Mouse (Mus musculus) embryonic facial prominence, embryonic 14.5 days (tissue): ENCODE measurements around the gene Olfr523. TPM values are rescaled to one million over a fixed set of nuclear protein-coding genes. Genes with fewer than 3 reads are reported as not detected.
A peak's percentile ranks its signal among the peaks of the same experiment; 100 is the strongest.
"Not testable (repeated sequence)": the region's sequence is repeated elsewhere in the genome, so short reads cannot be mapped to it uniquely, and the experiment has no call there.

Experiments used
- ATAC-seq: fragments of 200-750 bp; cut with Nextera tagmentation; 2 replicates; pipeline ENCODE4 v1.8.0; 2017; ENCODE audit warnings: low read depth, moderate number of reproducible peaks, moderate TSS enrichment
- DNase-seq: peaks from one replicate; pipeline ENCODE4 v3.0.0-alpha.2; 2015; ENCODE audit warnings: low spot score
- H3K27ac ChIP-seq: fragments of 300-500 bp; sonication (generic); replicated peaks from 2 replicates; pipeline ENCODE4 v1.5.1; 2014; ENCODE audit warnings: low read depth, mild to moderate bottlenecking, low read length, moderate library complexity
- H3K27me3 ChIP-seq: fragments of 300-500 bp; sonication (generic); replicated peaks from 2 replicates; pipeline ENCODE4 v1.6.1; 2014; ENCODE audit warnings: low read length; ENCODE audit not compliant: control insufficient read depth, insufficient read depth
- H3K36me3 ChIP-seq: fragments of 300-500 bp; sonication (generic); 2 replicates; pipeline ENCODE4 v1.6.1; 2014; ENCODE audit warnings: low read length, mixed read lengths; ENCODE audit not compliant: control insufficient read depth, insufficient read depth
- H3K4me1 ChIP-seq: fragments of 300-500 bp; sonication (generic); 2 replicates; pipeline ENCODE4 v1.6.1; 2014; ENCODE audit warnings: antibody characterized with exemption, low read length; ENCODE audit not compliant: control insufficient read depth, insufficient read depth
- H3K4me2 ChIP-seq: fragments of 300-500 bp; sonication (generic); 2 replicates; pipeline ENCODE4 v1.6.1; 2014; ENCODE audit warnings: low read depth, mild to moderate bottlenecking, low read length, moderate library complexity, mixed read lengths
- H3K4me3 ChIP-seq: fragments of 300-500 bp; sonication (generic); 2 replicates; pipeline ENCODE4 v1.5.1; 2014; ENCODE audit warnings: low read depth, mild to moderate bottlenecking, low read length
- H3K9ac ChIP-seq: fragments of 300-500 bp; sonication (generic); 2 replicates; pipeline ENCODE4 v1.6.1; 2014; ENCODE audit warnings: low read depth, mild to moderate bottlenecking, low read length, moderate library complexity, mixed read lengths
- H3K9me3 ChIP-seq: fragments of 300-500 bp; sonication (generic); 2 replicates; pipeline ENCODE4 v1.6.1; 2016; ENCODE audit warnings: low read length; ENCODE audit not compliant: control insufficient read depth
- WGBS: fragments of 180-500 bp; shearing (Covaris S2); extraction: QIAGEN DNeasy Blood & Tissue Kit; methylation state at CpG from one replicate; pipeline ENCODE4 v1.1.7; 2014; 5-methylcytosine and 5-hydroxymethylcytosine counted together
- polyA plus RNA-seq: library from polyadenylated mRNA; unstranded; fragments of >200 nt; fragmentation: Nextera tagmentation; extraction: Ambion mirVana; gene quantifications from 2 replicates; pipeline ENCODE4 v1.2.1, GENCODE M21; 2014

Olfr523 gene
- 0.20 and 0.22 TPM in 2 replicates for polyA plus RNA-seq

DNA sequence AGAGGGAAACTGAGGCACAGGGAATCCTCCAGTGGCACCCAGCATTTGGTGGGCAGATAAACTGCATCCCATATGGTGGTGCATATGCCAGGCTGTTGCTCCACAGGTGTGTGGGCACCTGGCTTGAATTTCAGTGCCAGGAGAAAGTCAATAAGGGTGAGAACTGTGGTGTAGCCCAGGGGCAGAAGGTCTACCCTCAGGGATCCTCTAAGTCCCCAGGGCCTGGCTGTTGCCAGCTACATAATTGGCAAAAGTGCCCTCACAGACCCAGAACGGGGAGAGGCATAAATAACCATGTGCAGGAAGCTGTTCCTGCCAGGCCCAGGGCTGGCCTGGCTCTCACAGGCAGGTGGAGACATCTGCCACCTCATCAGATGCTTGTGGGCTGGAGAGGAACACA lies at the start of gene Olfr523:
Gene Olfr523 (plus strand): TSS at position 282 of the 400 bp plus-strand sequence.
- Histone ChIP-seq H3K27me3 (no peaks in the 10 kb centered on the region; the same call in 1 of the 2 replicates), H3K9me3 (no peaks in the 10 kb centered on the region), H3K36me3 (no peaks in the 10 kb centered on the region), H3K27ac (no peak within 1 kb of the TSS), H3K4me2 (no peak within 1 kb of the TSS), H3K4me3 (no peak within 1 kb of the TSS), H3K4me1 (no peaks in the 10 kb centered on the region), H3K9ac (no peak within 1 kb of the TSS)
- 14% methylated on average over 1 of the region's 1 CpGs for WGBS
- ATAC-seq (no peak), DNase-seq (no peak)

DNA sequence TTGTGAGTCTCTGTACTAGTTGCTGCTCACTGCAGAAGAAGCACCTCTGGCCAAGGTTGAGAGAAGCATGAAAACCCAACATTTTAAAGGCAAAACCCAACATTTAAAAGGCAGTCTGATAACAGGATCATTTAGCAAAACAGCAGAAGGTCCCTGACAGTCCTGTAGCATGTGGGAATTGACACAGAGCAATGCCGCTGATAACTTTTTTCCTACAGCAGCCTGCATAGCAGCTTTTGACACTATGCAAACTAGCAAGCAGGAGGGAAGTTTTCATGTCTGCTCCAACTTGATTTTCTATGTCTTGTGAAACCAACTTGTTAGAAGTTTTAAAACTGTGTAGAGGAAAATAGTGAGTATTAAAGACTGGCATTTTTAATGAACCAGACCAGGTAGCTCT lies 48.6 kb upstream of the Olfr523 start:
- Histone ChIP-seq H3K4me2 (no peak overlapping the region), H3K9me3 (no peaks in the 10 kb centered on the region), H3K27me3 (no peaks in the 10 kb centered on the region), H3K9ac (no peak overlapping the region), H3K27ac (no peak overlapping the region), H3K4me3 (no peak overlapping the region), H3K36me3 (0 out of 2 replicates have a peak, but pooled peaks cover 4% of the 10 kb centered on the region), H3K4me1 (0 out of 2 replicates have a peak, but pooled peaks cover 4% of the 10 kb centered on the region)
- ATAC-seq, result no peak
- no peak for DNase-seq
- 91% methylated on average over 1 of the region's 1 CpGs for whole genome bisulfite sequencing

DNA sequence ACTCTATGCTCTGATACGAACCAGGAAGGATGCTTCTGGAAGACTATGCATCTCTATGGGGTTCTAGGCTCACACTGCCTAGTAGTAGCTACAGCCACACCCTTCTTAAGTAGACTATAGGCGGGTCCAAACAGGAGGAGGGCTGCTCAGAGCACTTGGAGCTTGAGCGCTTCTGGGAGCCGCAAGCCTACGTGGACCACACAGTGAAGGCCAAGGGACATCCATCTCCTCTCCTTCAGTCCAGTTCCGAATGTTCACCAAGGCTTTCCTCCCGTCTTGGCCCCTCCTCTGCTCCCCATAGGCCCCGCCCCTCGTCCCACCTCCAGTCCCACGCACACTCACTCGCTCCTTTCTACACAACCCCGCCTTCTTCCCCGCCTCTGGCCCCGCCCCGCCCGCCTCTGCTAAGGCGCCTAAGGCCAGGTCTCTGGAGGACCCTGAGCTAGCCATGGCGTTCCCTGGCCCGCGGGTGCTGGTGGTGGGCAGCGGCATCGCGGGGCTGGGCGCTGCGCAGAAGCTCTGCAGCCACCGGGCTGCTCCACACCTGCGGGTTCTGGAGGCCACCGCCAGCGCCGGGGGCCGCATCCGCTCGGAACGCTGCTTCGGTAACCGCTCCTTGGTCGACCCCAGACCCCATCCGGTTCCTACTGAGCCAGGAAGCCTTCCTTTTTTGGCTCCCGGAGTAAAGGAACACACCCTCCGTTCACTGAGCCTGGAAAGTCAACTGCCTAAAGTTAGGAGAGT lies 47.6 kb upstream of the Olfr523 start:
- Histone ChIP-seq H3K27me3 (no peaks in the 10 kb centered on the region), H3K36me3 (peaks cover 14% of the 10 kb centered on the region), H3K4me1 (0 out of 2 replicates have a peak, but pooled peaks cover 4% of the 10 kb centered on the region), H3K4me2 (peak overlapping the region; percentile 59), H3K9me3 (no peaks in the 10 kb centered on the region), H3K4me3 (peak overlapping the region; percentile 82), H3K9ac (peak overlapping the region; percentile 87), H3K27ac (0 out of 2 replicates have a peak overlapping the region, but pooled peaks have one; percentile 2)
- DNase-seq (peak; percentile 94), ATAC-seq (peak; percentile 99)
- WGBS, result 2% methylated on average over 40 of the region's 40 CpGs

DNA sequence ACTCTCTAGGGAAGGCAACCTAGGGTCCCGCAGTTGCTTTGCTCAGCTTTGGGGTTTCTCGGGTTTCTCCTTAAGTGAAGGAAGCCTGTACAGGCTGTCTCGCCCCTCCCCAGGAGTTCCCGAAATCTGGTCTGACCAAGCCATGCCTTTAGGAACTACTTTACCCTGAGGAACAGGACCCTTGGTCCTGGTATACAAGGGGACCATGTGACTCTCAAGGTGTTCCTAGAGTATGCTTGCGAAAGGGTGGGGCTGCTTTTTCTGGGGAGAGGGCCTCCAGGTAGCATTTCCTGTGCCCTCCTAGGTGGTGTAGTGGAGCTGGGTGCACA lies 47.0 kb upstream of the Olfr523 start:
- no peak overlapping the region for H3K27ac ChIP-seq
- no peaks in the 10 kb centered on the region for H3K9me3 ChIP-seq
- 0 out of 2 replicates have a peak, but pooled peaks cover 4% of the 10 kb centered on the region for H3K4me1 ChIP-seq
- DNase-seq (no peak), ATAC-seq (no peak; the same call in 1 of the 2 replicates)
- 3% methylated on average over 5 of the region's 5 CpGs for WGBS
- H3K9ac ChIP-seq, result peak overlapping the region; percentile 87
- peaks cover 19% of the 10 kb centered on the region for H3K36me3 ChIP-seq
- no peaks in the 10 kb centered on the region for H3K27me3 ChIP-seq
- peak overlapping the region; percentile 59 for H3K4me2 ChIP-seq
- peak overlapping the region; percentile 82 for H3K4me3 ChIP-seq

DNA sequence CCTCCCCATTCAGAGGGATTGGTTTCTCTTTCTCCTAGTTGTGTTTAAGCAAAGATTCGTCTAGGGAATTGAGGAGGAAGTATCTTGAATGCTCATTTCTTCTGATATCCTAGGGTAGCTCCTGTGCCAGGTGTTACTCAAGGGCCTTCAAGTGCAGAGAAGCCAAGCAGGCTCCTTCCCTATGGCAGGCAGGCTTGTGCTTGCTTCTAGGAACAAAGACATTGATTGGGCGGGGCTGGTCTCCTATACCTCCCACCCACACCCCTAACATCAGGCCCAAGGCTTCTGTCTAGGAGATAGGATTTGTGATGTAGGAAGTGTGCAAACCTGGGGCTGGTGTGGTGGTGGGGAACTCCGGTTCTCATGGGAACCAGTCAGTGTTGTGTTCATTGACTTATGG lies 46.1 kb upstream of the Olfr523 start:
- no peaks in the 10 kb centered on the region for H3K9me3 ChIP-seq
- peaks cover 19% of the 10 kb centered on the region for H3K36me3 ChIP-seq
- no peaks in the 10 kb centered on the region for H3K27me3 ChIP-seq
- H3K4me3 ChIP-seq, result no peak overlapping the region
- WGBS, result 87% methylated on average over 3 of the region's 3 CpGs
- ATAC-seq (no peak), DNase-seq (no peak)
- 0 out of 2 replicates have a peak, but pooled peaks cover 4% of the 10 kb centered on the region for H3K4me1 ChIP-seq
- H3K27ac ChIP-seq, result no peak overlapping the region
- H3K9ac ChIP-seq, result no peak overlapping the region
- H3K4me2 ChIP-seq, result no peak overlapping the region

DNA sequence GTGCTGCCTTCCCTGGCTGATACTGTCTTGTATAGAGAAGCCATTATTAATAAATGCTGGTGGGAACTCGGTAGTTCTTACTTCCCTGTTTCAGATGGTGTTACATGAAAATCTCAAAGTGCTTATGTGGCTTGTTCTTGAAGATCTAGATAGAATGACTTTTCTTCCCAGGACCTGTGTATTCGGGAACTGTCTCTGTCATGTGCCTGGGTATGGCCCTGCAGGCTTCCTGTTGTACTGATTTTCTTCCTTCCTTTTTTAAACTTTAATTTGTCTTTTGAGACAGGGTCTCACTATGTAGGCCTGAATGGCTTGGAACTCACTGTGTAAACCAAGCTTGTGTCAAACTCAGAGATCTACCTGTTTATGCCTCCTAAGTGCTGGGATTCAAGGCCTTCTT lies 45.1 kb upstream of the Olfr523 start:
- no peaks in the 10 kb centered on the region for H3K9me3 ChIP-seq
- 84% methylated on average over 2 of the region's 2 CpGs for WGBS
- ATAC-seq (no peak), DNase-seq (no peak)
- no peak overlapping the region for H3K9ac ChIP-seq
- 0 out of 2 replicates have a peak, but pooled peaks cover 4% of the 10 kb centered on the region for H3K4me1 ChIP-seq
- H3K27ac ChIP-seq, result no peak overlapping the region
- no peak overlapping the region for H3K4me2 ChIP-seq
- H3K27me3 ChIP-seq, result no peaks in the 10 kb centered on the region
- no peak overlapping the region for H3K4me3 ChIP-seq
- H3K36me3 ChIP-seq, result peaks cover 19% of the 10 kb centered on the region

DNA sequence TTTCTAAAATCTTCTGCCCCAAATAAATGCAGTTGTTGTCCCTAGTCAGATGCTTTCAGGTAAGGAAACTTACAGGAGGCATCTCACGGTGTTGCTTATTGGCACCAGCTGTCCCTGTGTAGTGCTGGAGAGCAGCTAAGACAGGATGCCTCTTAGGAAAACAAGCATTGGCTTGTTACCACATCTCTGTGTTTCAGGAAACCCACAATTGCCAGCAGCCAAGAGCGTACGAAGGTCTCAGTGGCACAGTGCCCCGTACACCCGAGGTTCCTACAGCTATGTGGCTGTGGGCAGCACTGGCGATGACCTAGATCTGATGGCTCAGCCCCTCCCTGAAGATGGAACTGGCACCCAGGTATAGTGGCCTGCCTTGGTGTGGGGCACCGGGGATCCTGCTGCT lies 40.8 kb upstream of the Olfr523 start:
- WGBS, result 88% methylated on average over 7 of the region's 7 CpGs
- H3K27ac ChIP-seq, H3K4me3 ChIP-seq, DNase-seq, H3K9ac ChIP-seq, ATAC-seq, H3K4me1 ChIP-seq, H3K27me3 ChIP-seq, H3K9me3 ChIP-seq, H3K4me2 ChIP-seq: not testable (repeated sequence)
- H3K36me3 ChIP-seq, result peaks cover 31% of the 10 kb centered on the region

DNA sequence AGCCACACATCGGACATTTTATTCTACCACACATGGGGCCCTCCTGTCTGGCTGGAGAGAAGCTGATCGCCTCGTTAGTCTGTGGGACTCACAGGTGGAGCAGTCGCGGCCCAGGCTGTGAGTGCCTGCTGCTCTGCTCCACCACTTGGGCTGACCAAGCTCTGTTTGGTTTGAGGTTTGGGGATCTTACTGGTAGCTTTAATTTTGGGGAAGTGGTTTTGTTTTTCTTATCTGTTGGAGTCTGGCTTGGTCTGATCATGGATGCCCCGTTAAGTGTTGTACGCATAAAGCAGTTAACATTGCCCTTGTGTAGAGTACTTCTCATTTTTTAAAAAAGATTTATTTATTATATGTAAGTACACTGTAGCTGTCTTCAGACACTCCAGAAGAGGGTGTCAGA lies 39.0 kb upstream of the Olfr523 start:
- H3K4me1 ChIP-seq, H3K4me3 ChIP-seq, H3K27me3 ChIP-seq, H3K27ac ChIP-seq, H3K9ac ChIP-seq, ATAC-seq, H3K4me2 ChIP-seq, DNase-seq, H3K9me3 ChIP-seq: not testable (repeated sequence)
- peaks cover 31% of the 10 kb centered on the region for H3K36me3 ChIP-seq
- 97% methylated on average over 5 of the region's 7 CpGs for WGBS
